Mouse (Mus musculus) Patski (cell line): ENCODE results near the gene Cd160. TPM values are rescaled to one million over a fixed set of nuclear protein-coding genes. Genes with fewer than 3 reads are reported as not detected.

Source experiments
- ATAC-seq: fragments of 100-300 bp; one replicate; pipeline ENCODE4 v1.8.0; 2021
- CTCF ChIA-PET: fragments of 350-600 bp; sonication (Branson Sonifier 250); formaldehyde crosslinking; loops from one replicate; lab custom pipeline; 2022; ENCODE audit warnings: inconsistent platforms; lab: Charles Lee
- POLR2A ChIA-PET: fragments of 350-600 bp; sonication (Branson Sonifier 250); formaldehyde crosslinking; loops from one replicate; lab custom pipeline; 2022; ENCODE audit warnings: antibody characterized with exemption, inconsistent platforms; lab: Charles Lee
- DNase-seq: peaks from one replicate; pipeline ENCODE4 v3.0.0-alpha.2; 2011; ENCODE audit warnings: low read depth, low spot score
- H3K27me3 ChIP-seq: fragments of 371-371 bp; one replicate; pipeline ENCODE4 v1.5.1; 2021
- CTCF ChIP-seq: fragments of 100-300 bp; IDR thresholded peaks from one replicate; pipeline ENCODE4 v1.5.1; 2021
- in situ Hi-C: fragments of 300-500 bp; cut with MboI; formaldehyde crosslinking; loops from 3 replicates; pipeline ENCODE4 v1.11.1; 2018; ENCODE audit warnings: low pct_unique_long_range_greater_than_20kb, mixed read lengths
- polyA plus RNA-seq: library from polyadenylated mRNA; unstranded; gene quantifications from one replicate; pipeline ENCODE4 v1.2.3, GENCODE M21; 2021

Cd160 gene
- polyA plus RNA-seq, 1 experiment from 2014 or later = 0.19 TPM

GRCm38 (mm10) chr3:96854376-96854775 lies 25.2 kb upstream of the Cd160 start:
- in situ Hi-C loops = no loop called here
- CTCF ChIA-PET = no interaction called here
- DNase-seq (no peak), ATAC-seq (no peak)
- POLR2A ChIA-PET = no interaction called here
- H3K27me3 ChIP-seq = no peaks in the 10 kb centered on the region
- TF ChIP-seq CTCF = no peak

- ChIA-PET CTCF (interaction anchor here (0.9 kb wide), 1 partner anchor 66 kb away, joined by 3 read pairs; no protein-coding TSS in a partner anchor), POLR2A (no interaction called here)
- TF ChIP-seq CTCF = no peak
- ATAC-seq (no peak), DNase-seq (no peak)
- in situ Hi-C loops = no loop called here
- H3K27me3 ChIP-seq = no peaks in the 10 kb centered on the region
These were observed 23.4 kb upstream of the Cd160 start for GRCm38 (mm10) chr3:96852561-96852960.

- H3K27me3 ChIP-seq = no peaks in the 10 kb centered on the region
- DNase-seq = no peak
- TF ChIP-seq CTCF = no peak
- POLR2A ChIA-PET = no interaction called here
- CTCF ChIA-PET = no interaction called here
- in situ Hi-C loops = no loop called here
- ATAC-seq = no peak
These were observed 20.1 kb upstream of the Cd160 start for GRCm38 (mm10) chr3:96849168-96849727.

- POLR2A ChIA-PET = no interaction called here
- in situ Hi-C loops = no loop called here
- TF ChIP-seq CTCF = no peak
- CTCF ChIA-PET = no interaction called here
- DNase-seq (no peak), ATAC-seq (no peak)
- no peaks in the 10 kb centered on the region for H3K27me3 ChIP-seq
These were observed 19.3 kb upstream of the Cd160 start for GRCm38 (mm10) chr3:96848470-96848869.

GRCm38 (mm10) chr3:96847661-96848060 lies 18.5 kb upstream of the Cd160 start:
- DNase-seq = no peak
- ChIA-PET POLR2A (no interaction called here), CTCF (no interaction called here)

GRCm38 (mm10) chr3:96846985-96847384 lies 17.8 kb upstream of the Cd160 start:
- ATAC-seq (no peak), DNase-seq (no peak)
- H3K27me3 ChIP-seq = no peaks in the 10 kb centered on the region
- POLR2A ChIA-PET = no interaction called here
- in situ Hi-C loops = no loop called here
- TF ChIP-seq CTCF = no peak
- CTCF ChIA-PET = no interaction called here

More at GRCm38 (mm10) chr3:96847661-96848060, 18.5 kb upstream of the Cd160 start:
- TF ChIP-seq CTCF = no peak
- in situ Hi-C loops = no loop called here
- no peak for ATAC-seq
- no peaks in the 10 kb centered on the region for H3K27me3 ChIP-seq

GRCm38 (mm10) chr3:96845806-96846205 lies 16.7 kb upstream of the Cd160 start:
- no peak for TF ChIP-seq CTCF
- in situ Hi-C loops = no loop called here
- no peak for ATAC-seq
- DNase-seq = no peak
- H3K27me3 ChIP-seq = no peaks in the 10 kb centered on the region
- ChIA-PET POLR2A (interaction anchor here (0.6 kb wide), 1 partner anchor 81 kb away, joined by 4 read pairs; no protein-coding TSS in a partner anchor), CTCF (interaction anchor here (1.0 kb wide), 1 partner anchor 29 kb away, joined by 3 read pairs; no protein-coding TSS in a partner anchor)

- in situ Hi-C loops = no loop called here
- POLR2A ChIA-PET = interaction anchor here (0.6 kb wide), 1 partner anchor 80 kb away, joined by 4 read pairs; no protein-coding TSS in a partner anchor
- ATAC-seq (no peak), DNase-seq (no peak)
- CTCF ChIA-PET = interaction anchor here (1.0 kb wide), 1 partner anchor 29 kb away, joined by 3 read pairs; no protein-coding TSS in a partner anchor
- H3K27me3 ChIP-seq = no peaks in the 10 kb centered on the region
- no peak for TF ChIP-seq CTCF
These were observed 16.0 kb upstream of the Cd160 start for GRCm38 (mm10) chr3:96845191-96845590.

- in situ Hi-C loops = no loop called here
- DNase-seq (peak; percentile 51), ATAC-seq (peak; percentile 84)
- ChIA-PET CTCF (interaction anchor here (1.0 to 1.3 kb wide), 3 partner anchors 12 to 29 kb away, joined by 3 to 4 read pairs (median 3); no protein-coding TSS in a partner anchor), POLR2A (no interaction called here)
- TF ChIP-seq CTCF = no peak
- H3K27me3 ChIP-seq = no peaks in the 10 kb centered on the region
These were observed 10.0 kb upstream of the Cd160 start for GRCm38 (mm10) chr3:96838996-96839645.

GRCm38 (mm10) chr3:96836414-96836813 lies 7.3 kb upstream of the Cd160 start:
- CTCF ChIA-PET = interaction anchor here (1.6 kb wide), 1 partner anchor 11 kb away, joined by 6 read pairs; no protein-coding TSS in a partner anchor
- in situ Hi-C loops = no loop called here
- H3K27me3 ChIP-seq = no peaks in the 10 kb centered on the region
- DNase-seq (no peak), ATAC-seq (no peak)
- no peak for TF ChIP-seq CTCF
- POLR2A ChIA-PET = no interaction called here
